Mouse (Mus musculus): ENCODE results near the gene Tyw3. TPM values are rescaled to one million over a fixed set of nuclear protein-coding genes. Genes with fewer than 3 reads are reported as not detected.

Gene Tyw3
- 4.1 TPM for polyA plus RNA-seq (2014; fragmentation: Illumina TruSeq; extraction: RNeasy Lipid Tissue Mini Kit (QIAGEN cat#74804); ENCODE audit: insufficient read depth, low read depth, low replicate concordance)

GRCm38 (mm10) chr3:154596934-154597554 lies at the start of gene Tyw3:
Gene Tyw3 (minus strand): TSS chr3:154597104.

GRCm38 (mm10) chr3:154596488-154596933 lies 393 bp downstream of the Tyw3 start, which contains the start of gene Cryz:
Gene Cryz (plus strand): TSS chr3:154596711.

Other genes with a start within 250 kb of the Tyw3 start
- 6.8 TPM for gene Cryz, start 393 bp downstream of the Tyw3 start, polyA plus RNA-seq (2014; fragmentation: Illumina TruSeq; extraction: RNeasy Lipid Tissue Mini Kit (QIAGEN cat#74804); ENCODE audit: insufficient read depth, low read depth, low replicate concordance)
- gene Erich3, start 66.8 kb upstream of the Tyw3 start, polyA plus RNA-seq (2014; fragmentation: Illumina TruSeq; extraction: RNeasy Lipid Tissue Mini Kit (QIAGEN cat#74804); ENCODE audit: insufficient read depth, low read depth, low replicate concordance): 1.9 TPM